Mouse (Mus musculus) kidney, adult 2 months (tissue): ENCODE results near the gene Fbxo39.

Experiments used
- CTCF ChIP-seq: fragments of 200-500 bp; conservative IDR thresholded peaks from 2 replicates; pipeline ENCODE4 v1.5.1; 2011; ENCODE audit warnings: low read depth, mild to moderate bottlenecking, control low read depth, low read length, moderate library complexity, mixed read lengths; ENCODE audit not compliant: insufficient read depth, insufficient read length
- POLR2A ChIP-seq: fragments of 200-500 bp; IDR thresholded peaks from one replicate; pipeline ENCODE4 v1.6.1; 2011; ENCODE audit warnings: low read depth, low read length, control low read depth

DNA sequence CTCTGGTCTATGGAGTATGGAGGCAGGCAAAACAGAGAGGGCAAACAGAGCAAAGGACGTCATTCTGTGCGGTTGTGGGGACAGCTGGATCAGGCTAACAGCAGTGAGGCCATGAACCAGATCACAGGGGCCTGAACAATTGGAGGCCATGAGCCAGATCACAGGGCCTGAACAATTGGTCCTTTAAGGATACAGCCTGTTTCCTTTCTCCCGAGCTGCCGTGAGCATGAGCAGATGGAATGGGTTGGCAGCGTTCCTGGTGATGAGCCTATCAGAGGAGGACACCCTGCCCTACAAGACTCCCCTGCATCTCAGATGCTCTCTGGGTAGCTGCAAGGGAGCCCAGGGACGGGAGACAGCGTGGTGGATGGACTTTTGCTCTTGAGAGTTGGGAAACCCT is 12.0 kb upstream of the Fbxo39 start:
- TF ChIP-seq CTCF (no peak), POLR2A (no peak)
